Mouse (Mus musculus): ENCODE measurements around the gene Sco1.
"Not testable (repeated sequence)": the region's sequence is repeated elsewhere in the genome, so short reads cannot be mapped to it uniquely, and the experiment has no call there.

Gene Sco1

DNA sequence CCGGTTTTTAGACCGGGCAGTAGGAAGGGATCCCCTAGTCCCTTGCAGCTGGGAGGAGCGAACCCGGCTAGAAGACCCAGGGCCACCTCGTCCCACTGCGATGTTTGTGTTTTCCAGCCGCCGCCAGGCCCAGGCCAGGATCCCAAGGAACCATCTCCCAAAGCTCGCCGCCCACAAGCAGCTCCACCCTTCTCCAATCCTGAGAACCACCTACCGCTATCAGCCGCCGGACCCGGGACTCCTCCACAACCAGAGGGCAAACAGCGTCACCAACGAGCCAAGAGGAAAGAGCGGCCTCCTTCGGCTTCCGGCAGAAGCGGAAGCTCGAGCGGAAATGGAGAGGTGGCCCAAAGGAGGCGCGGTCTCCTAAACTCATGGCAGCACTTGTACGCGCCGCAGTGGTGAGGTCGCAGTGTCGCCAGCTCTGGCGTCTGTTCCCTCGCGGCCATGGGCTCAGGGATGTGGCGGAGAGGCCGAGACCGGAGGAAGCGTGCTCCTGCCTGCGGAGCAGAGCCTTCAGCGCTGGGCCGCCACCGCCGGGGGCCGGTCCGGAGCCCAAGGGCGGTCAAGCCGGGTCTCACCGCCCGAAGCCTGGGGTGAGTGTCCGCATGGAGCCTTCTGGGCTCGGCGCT, at the start of gene Sco1, which contains the start of gene Adprm:
TSS of gene Sco1 (plus strand) at position 350 of the 632 bp plus-strand sequence.
TSS of gene Adprm (minus strand) at position 274 of the 632 bp plus-strand sequence.
- in situ Hi-C loops (cut with MboI; ENCODE audit: low sequenced_read_pairs), result no loop called here

DNA sequence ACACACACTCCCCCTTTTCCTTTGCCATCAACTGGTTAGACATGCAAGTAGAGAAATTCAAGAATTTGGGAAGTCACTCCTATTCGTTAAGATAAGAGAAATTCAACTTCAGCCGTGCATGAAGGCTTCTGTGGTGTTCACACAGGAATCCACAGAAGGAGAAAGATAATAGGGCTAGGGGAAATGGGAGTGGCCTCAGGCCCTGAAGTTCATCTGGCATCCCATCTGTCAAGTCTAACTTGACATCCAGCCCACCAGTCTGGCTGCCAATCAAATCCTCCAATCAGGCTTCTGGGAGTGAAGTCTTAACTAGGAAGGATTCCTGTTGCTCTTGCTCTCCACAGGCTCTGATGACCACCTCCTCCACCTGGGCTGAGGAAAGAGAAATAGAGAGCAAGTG, 49.6 kb upstream of the Sco1 start:
- in situ Hi-C loops (cut with MboI; ENCODE audit: low sequenced_read_pairs), result no loop called here

DNA sequence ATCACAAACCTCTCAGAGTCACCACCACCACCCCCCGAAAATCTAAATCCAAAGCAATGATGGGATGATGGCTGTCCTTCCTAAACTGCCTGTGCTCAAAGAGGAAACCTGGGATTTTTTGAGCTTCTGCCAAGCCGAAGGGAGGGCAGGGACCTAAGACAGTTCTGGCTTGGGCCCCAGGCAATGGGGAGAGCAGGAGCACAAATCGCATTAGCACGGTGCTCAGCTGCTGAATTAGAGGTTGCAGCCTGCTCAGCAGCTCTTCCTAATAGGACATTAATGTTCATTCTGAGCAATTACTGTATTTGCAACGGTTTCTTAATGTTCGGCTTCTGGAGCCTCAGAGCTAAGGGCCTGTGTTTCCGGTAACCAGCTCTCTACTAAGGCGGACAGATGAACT, 44.5 kb upstream of the Sco1 start:
- in situ Hi-C loops (cut with MboI; ENCODE audit: low sequenced_read_pairs), result no loop called here

- in situ Hi-C loops (cut with MboI; ENCODE audit: low sequenced_read_pairs), result no loop called here
These were observed 43.9 kb upstream of the Sco1 start for GRCm38 (mm10) chr11:67008528-67008927.

GRCm38 (mm10) chr11:67010430-67010829, 42.0 kb upstream of the Sco1 start:
- in situ Hi-C loops (cut with MboI; ENCODE audit: low sequenced_read_pairs), result no loop called here

DNA sequence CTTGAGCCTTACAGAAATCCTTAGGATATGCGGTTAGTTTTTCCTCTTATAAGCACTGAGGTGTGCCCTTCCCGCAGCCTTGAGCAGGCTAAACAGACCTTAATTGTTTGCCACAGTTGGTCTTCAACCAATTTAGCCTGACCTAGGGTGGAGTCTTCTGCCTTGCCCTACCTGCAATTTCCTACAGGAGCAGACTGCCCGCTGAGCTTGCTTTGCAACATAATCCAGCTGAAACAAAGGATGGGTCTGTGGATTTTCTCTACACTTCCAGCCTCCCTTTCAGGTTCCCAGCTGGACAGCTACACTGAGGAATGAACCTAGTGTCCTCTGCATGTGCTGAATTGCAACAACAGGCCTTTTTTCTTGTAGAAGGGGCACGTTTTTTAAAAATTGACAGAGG, 40.8 kb upstream of the Sco1 start:
- in situ Hi-C loops (cut with MboI; ENCODE audit: low sequenced_read_pairs), result no loop called here

DNA sequence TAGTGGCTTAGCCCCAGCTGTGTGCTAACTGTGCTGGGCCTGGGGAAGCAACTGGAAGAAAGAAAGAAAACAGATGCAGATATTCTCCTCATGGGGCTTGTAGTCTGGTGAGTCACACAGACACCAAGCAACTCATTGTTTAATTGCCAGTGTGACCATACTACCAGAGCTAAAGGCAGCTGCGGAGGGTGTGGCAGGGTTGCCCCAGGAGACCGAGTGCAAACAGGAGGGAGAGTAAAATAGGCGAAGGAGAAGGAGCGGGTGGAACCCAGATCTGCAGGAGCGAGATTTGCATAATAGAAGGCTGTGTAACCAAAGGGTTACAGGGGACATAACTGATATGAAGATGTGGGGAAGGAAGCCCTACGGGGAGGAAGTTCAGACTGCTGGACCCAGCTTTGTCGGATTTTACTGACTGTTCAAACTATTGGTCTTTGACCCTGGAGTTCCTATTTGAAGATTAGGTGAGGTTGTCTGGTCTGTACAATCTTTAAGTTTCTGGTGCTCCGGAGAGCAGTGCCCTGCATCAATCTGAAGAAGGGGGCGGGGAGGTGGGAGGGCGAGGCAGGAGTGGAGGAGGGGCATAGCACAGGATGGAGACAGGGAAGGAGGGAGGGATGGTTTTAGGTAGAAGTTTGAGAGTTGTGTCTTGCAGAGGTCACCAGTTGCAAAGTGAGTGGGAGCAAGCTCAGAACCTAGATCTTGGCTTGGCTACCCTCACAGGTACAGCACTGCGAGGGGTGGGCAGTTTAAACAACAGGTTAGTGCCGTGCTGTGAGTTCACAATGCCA, 34.5 kb upstream of the Sco1 start:
- in situ Hi-C loops (cut with MboI; ENCODE audit: low sequenced_read_pairs), result no loop called here

GRCm38 (mm10) chr11:67019711-67020475, 32.6 kb upstream of the Sco1 start:
- in situ Hi-C loops (cut with MboI; ENCODE audit: low sequenced_read_pairs), result no loop called here

- in situ Hi-C loops (cut with MboI; ENCODE audit: low sequenced_read_pairs), result no loop called here
These were observed 31.5 kb upstream of the Sco1 start for GRCm38 (mm10) chr11:67020948-67021347.

DNA sequence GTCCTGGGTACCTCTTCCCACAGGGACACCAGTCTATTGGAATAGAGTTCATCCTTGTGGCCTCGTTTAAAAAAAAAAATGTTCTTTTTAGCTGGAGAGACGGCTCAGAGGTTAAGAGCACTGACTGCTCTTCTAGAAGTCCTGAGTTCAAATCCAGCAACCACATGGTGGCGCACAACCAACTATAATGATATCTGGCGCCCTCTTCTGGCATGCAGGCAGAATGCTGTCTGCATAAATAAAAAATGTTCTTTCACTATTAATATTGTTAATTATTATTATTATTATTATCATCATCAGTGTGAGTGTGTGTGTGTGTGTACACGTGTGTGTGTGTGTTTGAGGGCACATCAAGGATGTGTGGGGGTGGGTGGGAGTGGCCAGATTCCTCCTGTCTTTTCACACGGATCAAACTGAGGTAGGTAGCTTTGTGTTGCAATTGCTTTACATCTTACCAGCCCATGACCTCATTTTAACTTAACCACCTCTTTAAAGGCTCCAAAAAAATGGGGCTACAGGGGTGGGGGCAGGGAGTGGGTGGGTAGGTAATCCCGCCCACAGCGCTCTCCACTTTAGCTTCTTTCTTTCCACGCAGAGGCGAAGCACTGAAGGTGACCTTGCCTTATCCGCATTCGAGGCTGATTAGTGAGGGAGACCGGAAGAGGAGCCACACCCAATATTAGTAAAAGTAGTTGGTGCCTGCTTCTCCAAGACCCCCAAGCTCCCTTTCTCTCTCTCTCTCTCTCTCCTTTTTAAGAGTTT, 29.9 kb upstream of the Sco1 start:
- in situ Hi-C loops (cut with MboI; ENCODE audit: low sequenced_read_pairs), result no loop called here

DNA sequence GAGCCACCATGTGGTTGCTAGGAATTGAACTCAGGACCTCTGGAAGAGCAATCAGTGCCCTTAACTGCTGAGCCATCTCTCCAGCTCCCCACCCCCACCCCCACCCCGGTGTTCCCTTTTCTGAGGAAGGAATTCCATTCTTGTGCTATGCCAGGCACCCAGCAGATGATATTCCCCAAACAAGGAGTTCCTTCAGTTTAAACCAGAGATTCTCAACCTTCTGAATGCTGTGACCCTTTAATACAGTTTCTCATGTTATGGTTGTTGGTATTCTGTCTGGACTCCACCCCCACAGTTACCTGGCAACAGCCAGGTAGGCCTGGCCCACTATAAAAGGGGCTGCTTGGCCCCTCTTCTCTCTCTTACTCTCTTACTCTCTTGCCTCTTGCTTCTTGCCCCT, 29.3 kb upstream of the Sco1 start:
- in situ Hi-C loops (cut with MboI; ENCODE audit: low sequenced_read_pairs), result not testable (repeated sequence)

DNA sequence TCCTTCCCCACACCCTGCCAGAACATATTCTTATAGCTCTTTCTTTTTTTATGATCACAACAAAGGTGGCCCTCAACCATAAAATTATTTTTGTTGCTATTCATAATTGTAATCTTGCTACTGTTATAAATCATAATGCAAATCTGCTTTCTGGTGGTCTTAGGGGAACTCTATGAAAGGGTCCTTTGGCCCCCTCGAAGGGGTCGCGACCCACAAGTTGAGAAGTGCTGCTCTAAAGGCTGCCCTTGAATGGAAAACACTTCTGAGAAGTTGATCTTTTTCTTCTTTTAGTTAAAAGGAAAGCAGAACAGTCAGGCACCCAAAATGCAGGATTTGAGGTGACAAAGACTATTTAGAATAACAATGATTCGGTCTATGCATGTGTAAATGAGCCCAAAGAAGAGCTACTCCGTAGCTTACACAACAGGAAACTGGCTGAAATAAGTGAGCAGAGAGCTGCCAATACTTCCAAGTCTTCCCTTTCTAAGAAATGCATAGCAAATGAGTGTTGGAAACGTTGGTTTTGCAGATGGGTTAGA, 28.6 kb upstream of the Sco1 start:
- in situ Hi-C loops (cut with MboI; ENCODE audit: low sequenced_read_pairs), result no loop called here

DNA sequence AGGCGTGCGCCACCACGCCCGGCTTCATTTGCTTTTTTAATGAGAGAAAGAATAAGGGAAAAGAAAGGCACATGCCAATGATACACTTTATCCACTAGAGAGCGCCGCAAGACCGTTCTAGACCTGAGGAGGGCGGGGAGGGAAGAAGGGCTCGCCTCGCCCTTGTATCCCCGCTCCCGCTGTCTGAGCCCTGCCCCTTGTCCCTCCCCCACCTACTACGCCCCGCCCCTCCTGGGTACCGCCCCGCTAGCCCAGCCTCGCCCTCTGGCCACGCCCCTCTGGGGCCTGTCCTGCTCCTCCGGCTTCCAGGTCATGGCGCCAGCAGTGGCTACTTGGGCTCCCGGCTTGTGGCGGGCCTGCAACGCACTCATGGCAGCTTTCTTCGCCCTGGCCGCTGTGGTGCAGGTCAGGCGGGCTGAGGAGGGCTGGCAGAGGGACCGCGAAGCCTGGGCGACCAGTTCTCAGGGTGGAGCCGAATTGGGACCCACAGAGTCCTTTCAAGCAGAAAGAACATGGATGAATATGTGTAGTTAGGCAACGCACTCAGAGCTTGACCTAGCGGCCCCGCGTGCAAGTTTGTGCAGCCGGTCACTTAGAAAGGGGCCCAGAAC, 27.5 kb upstream of the Sco1 start, which contains the start of gene Tmem220:
TSS of gene Tmem220 (plus strand) at position 288 of the 611 bp plus-strand sequence.
- in situ Hi-C loops (cut with MboI; ENCODE audit: low sequenced_read_pairs), result loop anchor here (5.0 kb wide), 1 partner anchor 52 kb away; the partner anchor contains the start of gene Myh3

DNA sequence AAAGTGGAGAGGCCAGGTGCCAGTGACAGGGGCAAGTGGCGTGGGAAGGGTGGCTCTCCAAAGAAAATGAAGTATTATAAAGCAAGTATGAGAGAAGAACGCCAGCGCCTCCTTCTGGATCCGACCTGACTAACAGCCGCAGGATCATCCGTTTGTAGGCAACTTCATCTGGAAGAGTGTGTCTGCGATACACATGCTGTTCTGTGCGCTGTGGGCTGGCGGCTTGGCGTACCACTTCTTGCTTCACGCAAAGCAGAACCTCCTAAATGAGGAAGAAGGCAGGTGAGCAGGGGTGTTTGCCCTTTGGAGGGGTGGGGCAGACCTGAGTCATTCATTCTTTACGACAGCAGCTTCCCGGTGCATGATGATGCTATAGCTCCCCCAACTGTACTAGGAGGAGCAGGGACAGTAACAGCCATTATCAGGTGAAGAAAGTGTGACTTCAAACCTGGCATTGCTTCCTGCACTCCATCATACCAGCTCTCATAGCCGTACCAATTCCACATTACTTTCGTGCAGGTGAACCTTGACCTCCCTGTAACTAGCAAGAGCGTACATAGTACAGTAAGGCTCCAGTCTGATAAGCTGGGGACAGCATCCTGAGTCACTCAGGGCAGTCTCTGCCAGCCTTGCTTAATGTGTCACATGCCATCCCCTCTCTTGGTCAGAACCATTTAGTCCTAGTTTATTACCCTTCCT, 21.4 kb upstream of the Sco1 start:
- in situ Hi-C loops (cut with MboI; ENCODE audit: low sequenced_read_pairs), result no loop called here

GRCm38 (mm10) chr11:67031603-67031915, 20.9 kb upstream of the Sco1 start:
- in situ Hi-C loops (cut with MboI; ENCODE audit: low sequenced_read_pairs), result no loop called here

DNA sequence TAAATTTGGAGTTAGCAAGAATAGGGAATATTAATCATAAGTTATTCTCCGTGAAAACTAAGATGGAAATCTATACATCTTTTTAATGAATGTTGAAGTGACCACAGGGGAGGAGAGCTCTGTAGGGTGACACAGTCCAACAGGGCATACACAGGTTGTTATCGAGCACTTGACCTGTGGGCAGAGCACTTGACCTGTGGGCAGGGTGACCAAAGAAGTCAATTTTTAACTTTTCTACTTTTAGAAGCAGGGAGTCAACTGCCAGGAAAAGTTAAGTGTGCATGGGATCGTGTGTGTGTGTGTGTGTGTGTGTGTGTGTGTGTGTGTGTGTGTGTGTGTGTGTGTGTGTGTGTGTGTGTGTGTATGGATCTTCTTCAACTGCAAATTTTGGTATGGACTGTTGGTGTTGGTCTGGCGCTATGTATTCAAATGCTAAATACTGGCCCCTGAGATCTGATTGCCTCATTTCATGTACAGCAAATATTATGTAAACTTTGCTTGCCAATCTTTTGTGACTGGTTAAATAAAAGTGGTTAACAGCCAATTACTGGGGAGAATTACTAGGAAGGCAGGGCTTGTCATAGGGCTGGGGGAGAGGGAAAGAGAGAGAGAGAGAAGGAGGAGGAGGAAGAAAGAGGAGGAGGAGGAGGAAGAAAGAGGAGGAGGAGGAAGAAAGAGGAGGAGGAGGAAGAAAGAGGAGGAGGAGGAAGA, 17.5 kb upstream of the Sco1 start:
- in situ Hi-C loops (cut with MboI; ENCODE audit: low sequenced_read_pairs), result no loop called here

DNA sequence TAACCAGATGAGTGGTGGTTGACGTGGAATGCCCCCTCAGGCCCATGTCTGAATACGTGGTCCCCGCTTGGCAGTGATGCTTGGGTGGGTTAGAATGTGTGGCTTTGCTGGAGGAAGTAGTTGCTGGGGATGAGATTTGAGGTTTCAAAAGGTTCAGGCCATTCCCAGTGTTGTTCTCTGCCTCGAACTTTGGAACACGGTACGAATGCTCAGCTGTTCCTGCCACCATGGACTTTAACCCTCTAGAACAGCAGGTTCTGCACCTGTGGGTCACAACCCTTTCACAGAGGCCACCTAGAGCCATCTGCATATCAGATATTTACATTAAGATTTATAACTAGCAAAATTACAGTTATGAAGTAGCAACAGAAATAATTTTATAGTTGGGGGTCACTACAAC, 16.2 kb upstream of the Sco1 start:
- in situ Hi-C loops (cut with MboI; ENCODE audit: low sequenced_read_pairs), result no loop called here

GRCm38 (mm10) chr11:67036892-67037291, 15.6 kb upstream of the Sco1 start:
- in situ Hi-C loops (cut with MboI; ENCODE audit: low sequenced_read_pairs), result no loop called here

DNA sequence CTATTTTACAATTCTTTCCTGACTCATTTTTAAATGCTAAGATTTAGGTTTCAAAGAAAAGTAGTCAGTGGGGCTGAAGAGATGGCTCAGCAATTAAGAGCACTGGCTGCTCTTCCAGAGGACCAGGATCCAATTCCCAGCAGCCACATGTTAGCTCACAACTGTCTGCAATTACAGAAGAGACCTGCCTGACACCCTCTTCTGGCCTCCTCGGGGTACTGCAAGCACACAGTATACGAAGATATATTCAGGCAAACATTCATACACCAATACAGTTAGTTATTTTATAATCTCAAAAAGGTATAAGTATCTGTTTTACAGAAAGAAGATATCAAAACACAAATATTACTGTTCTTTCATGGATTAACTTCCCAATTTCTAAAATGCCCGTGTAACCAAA, 12.7 kb upstream of the Sco1 start:
- in situ Hi-C loops (cut with MboI; ENCODE audit: low sequenced_read_pairs), result no loop called here
